Mouse (Mus musculus) stomach, postnatal 0 days (tissue): ENCODE measurements around the gene Celf6. TPM values are rescaled to one million over a fixed set of nuclear protein-coding genes. Genes with fewer than 3 reads are reported as not detected.
A peak's percentile ranks its signal among the peaks of the same experiment; 100 is the strongest.

Experiments
- ATAC-seq: fragments of 200-750 bp; cut with Nextera tagmentation; 2 replicates; pipeline ENCODE4 v1.8.0; 2017; ENCODE audit not compliant: low FRiP score, low TSS enrichment
- DNase-seq: peaks from one replicate; pipeline ENCODE4 v3.0.0-alpha.2; 2016; ENCODE audit warnings: low spot score
- H3K27ac ChIP-seq: fragments of 300-500 bp; sonication (generic); replicated peaks from 2 replicates; pipeline ENCODE4 v1.5.1; 2014; ENCODE audit warnings: mild to moderate bottlenecking, control low read depth
- H3K27me3 ChIP-seq: fragments of 300-500 bp; sonication (generic); 2 replicates; pipeline ENCODE4 v1.6.1; 2014; ENCODE audit warnings: low read length; ENCODE audit not compliant: control insufficient read depth, insufficient read depth
- H3K36me3 ChIP-seq: fragments of 300-500 bp; sonication (generic); 2 replicates; pipeline ENCODE4 v1.6.1; 2014; ENCODE audit warnings: low read length, mixed read lengths; ENCODE audit not compliant: control insufficient read depth, insufficient read depth
- H3K4me1 ChIP-seq: fragments of 300-500 bp; sonication (generic); replicated peaks from 2 replicates; pipeline ENCODE4 v1.6.1; 2014; ENCODE audit warnings: antibody characterized with exemption; ENCODE audit not compliant: control insufficient read depth, insufficient read depth
- H3K4me2 ChIP-seq: fragments of 300-500 bp; sonication (generic); replicated peaks from 2 replicates; pipeline ENCODE4 v1.6.1; 2014; ENCODE audit warnings: low read depth, mild to moderate bottlenecking, control low read depth, moderate library complexity
- H3K4me3 ChIP-seq: fragments of 300-500 bp; sonication (generic); 2 replicates; pipeline ENCODE4 v1.5.1; 2014; ENCODE audit warnings: low read depth, low read length, control low read depth
- H3K9ac ChIP-seq: fragments of 300-500 bp; sonication (generic); 2 replicates; pipeline ENCODE4 v1.6.1; 2014; ENCODE audit warnings: mild to moderate bottlenecking, low read length, control low read depth, mixed read lengths
- H3K9me3 ChIP-seq: fragments of 300-500 bp; sonication (generic); 2 replicates; pipeline ENCODE4 v1.6.1; 2016; ENCODE audit warnings: low read length; ENCODE audit not compliant: control insufficient read depth
- CTCF ChIP-seq: IDR thresholded peaks from 2 replicates; pipeline ENCODE4 v1.5.1; 2016; ENCODE audit warnings: antibody characterized with exemption, low read depth, mild to moderate bottlenecking, moderate library complexity
- EP300 ChIP-seq: optimal IDR thresholded peaks from 2 replicates; pipeline ENCODE3; 2016; ENCODE audit warnings: antibody characterized with exemption
- WGBS: fragments of 180-500 bp; shearing (Covaris S2); extraction: QIAGEN DNeasy Blood & Tissue Kit; methylation state at CpG from one replicate; pipeline ENCODE4 v1.1.7; 2014; 5-methylcytosine and 5-hydroxymethylcytosine counted together
- polyA plus RNA-seq: library from polyadenylated mRNA; unstranded; fragments of >200 nt; fragmentation: Nextera tagmentation; extraction: Ambion mirVana; gene quantifications from 2 replicates; pipeline ENCODE4 v1.2.1, GENCODE M21; 2015

The Celf6 gene
- polyA plus RNA-seq, 1 experiment from 2014 or later: 4.5 TPM

GRCm38 (mm10) chr9:59550077-59550476 is 27.6 kb upstream of the Celf6 start:
- 91% methylated on average over 4 of the region's 4 CpGs for WGBS
- ATAC-seq: no peak
- H3K27ac ChIP-seq: no peak overlapping the region
- H3K27me3 ChIP-seq: no peaks in the 10 kb centered on the region
- no peak for DNase-seq
- H3K4me3 ChIP-seq: no peak overlapping the region
- no peak overlapping the region for H3K4me2 ChIP-seq
- H3K4me1 ChIP-seq: no peaks in the 10 kb centered on the region
- H3K9ac ChIP-seq: no peak overlapping the region
- TF ChIP-seq EP300: no peak
- TF ChIP-seq CTCF: no peak
- H3K36me3 ChIP-seq: no peaks in the 10 kb centered on the region
- H3K9me3 ChIP-seq: no peaks in the 10 kb centered on the region

GRCm38 (mm10) chr9:59551017-59551416 is 26.7 kb upstream of the Celf6 start:
- ATAC-seq (no peak), DNase-seq (no peak)
- Histone ChIP-seq H3K9me3 (no peaks in the 10 kb centered on the region), H3K9ac (no peak overlapping the region; the same call in 1 of the 2 replicates), H3K4me2 (no peak overlapping the region), H3K4me1 (no peaks in the 10 kb centered on the region), H3K27ac (no peak overlapping the region), H3K36me3 (no peaks in the 10 kb centered on the region), H3K4me3 (no peak overlapping the region), H3K27me3 (no peaks in the 10 kb centered on the region)
- no peak for TF ChIP-seq EP300
- no peak for TF ChIP-seq CTCF
- 77% methylated on average over 5 of the region's 5 CpGs for WGBS

GRCm38 (mm10) chr9:59551620-59552031 is 26.1 kb upstream of the Celf6 start:
- peak overlapping the region; percentile 53; the same call in 1 of the 2 replicates for H3K27ac ChIP-seq
- H3K9me3 ChIP-seq: no peaks in the 10 kb centered on the region
- no peak for TF ChIP-seq CTCF
- TF ChIP-seq EP300: no peak
- no peak overlapping the region for H3K4me3 ChIP-seq
- H3K36me3 ChIP-seq: no peaks in the 10 kb centered on the region
- H3K4me2 ChIP-seq: no peak overlapping the region
- ATAC-seq: peak; percentile 81
- WGBS: 49% methylated on average over 3 of the region's 3 CpGs
- no peak overlapping the region for H3K9ac ChIP-seq
- DNase-seq: peak; percentile 76
- no peaks in the 10 kb centered on the region for H3K4me1 ChIP-seq
- H3K27me3 ChIP-seq: no peaks in the 10 kb centered on the region

- no peaks in the 10 kb centered on the region for H3K36me3 ChIP-seq
- no peak overlapping the region for H3K27ac ChIP-seq
- ATAC-seq: no peak
- WGBS: 84% methylated on average over 5 of the region's 5 CpGs
- no peaks in the 10 kb centered on the region for H3K27me3 ChIP-seq
- no peak overlapping the region for H3K4me2 ChIP-seq
- TF ChIP-seq CTCF: no peak
- DNase-seq: no peak
- no peak overlapping the region for H3K9ac ChIP-seq
- no peaks in the 10 kb centered on the region for H3K9me3 ChIP-seq
- H3K4me3 ChIP-seq: no peak overlapping the region
- H3K4me1 ChIP-seq: no peaks in the 10 kb centered on the region
Measured at GRCm38 (mm10) chr9:59552610-59553009, 25.1 kb upstream of the Celf6 start.

- no peaks in the 10 kb centered on the region for H3K4me1 ChIP-seq
- no peaks in the 10 kb centered on the region for H3K9me3 ChIP-seq
- peak; percentile 42 for DNase-seq
- no peak overlapping the region for H3K9ac ChIP-seq
- no peak overlapping the region for H3K4me3 ChIP-seq
- TF ChIP-seq CTCF (no peak), EP300 (no peak)
- H3K27me3 ChIP-seq: no peaks in the 10 kb centered on the region
- H3K36me3 ChIP-seq: no peaks in the 10 kb centered on the region
- H3K4me2 ChIP-seq: no peak overlapping the region
- H3K27ac ChIP-seq: no peak overlapping the region
- ATAC-seq: no peak
- WGBS: 83% methylated on average over 4 of the region's 4 CpGs
Measured at GRCm38 (mm10) chr9:59553719-59554118, 24.0 kb upstream of the Celf6 start.

- ATAC-seq (peak; percentile 57), DNase-seq (peak; percentile 80)
- H3K4me2 ChIP-seq: no peak overlapping the region
- no peaks in the 10 kb centered on the region for H3K4me1 ChIP-seq
- TF ChIP-seq CTCF: peak; percentile 94
- no peak for TF ChIP-seq EP300
- no peak overlapping the region for H3K27ac ChIP-seq
- 24% methylated on average over 4 of the region's 4 CpGs for WGBS
- no peaks in the 10 kb centered on the region for H3K9me3 ChIP-seq
- no peaks in the 10 kb centered on the region for H3K27me3 ChIP-seq
- H3K4me3 ChIP-seq: no peak overlapping the region
- peaks cover 5% of the 10 kb centered on the region; the same call in 1 of the 2 replicates for H3K36me3 ChIP-seq
- no peak overlapping the region for H3K9ac ChIP-seq
Measured at GRCm38 (mm10) chr9:59565600-59565999, 12.1 kb upstream of the Celf6 start.
